Mouse (Mus musculus) limb, embryonic 15.5 days (tissue): Measurements from ENCODE around the gene Fam19a3. TPM values are rescaled to one million over a fixed set of nuclear protein-coding genes. Genes with fewer than 3 reads are reported as not detected.

Experiments
- ATAC-seq: fragments of 200-750 bp; cut with Nextera tagmentation; 2 replicates; pipeline ENCODE4 v1.8.0; 2017; ENCODE audit warnings: low read depth, moderate TSS enrichment; ENCODE audit not compliant: insufficient number of reproducible peaks, low FRiP score, low TSS enrichment
- H3K27ac ChIP-seq: fragments of 300-500 bp; sonication (generic); 2 replicates; pipeline ENCODE4 v1.5.1; 2015; ENCODE audit warnings: moderate library complexity, mild to moderate bottlenecking, inconsistent platforms
- H3K27me3 ChIP-seq: fragments of 300-500 bp; sonication (generic); 2 replicates; pipeline ENCODE4 v1.6.1; 2015; ENCODE audit warnings: inconsistent platforms
- H3K36me3 ChIP-seq: fragments of 300-500 bp; sonication (generic); 2 replicates; pipeline ENCODE4 v1.6.1; 2015; ENCODE audit warnings: inconsistent platforms
- H3K4me1 ChIP-seq: fragments of 300-500 bp; sonication (generic); 2 replicates; pipeline ENCODE4 v1.6.1; 2015; ENCODE audit warnings: inconsistent platforms
- H3K4me2 ChIP-seq: fragments of 300-500 bp; sonication (generic); 2 replicates; pipeline ENCODE4 v1.6.1; 2015; ENCODE audit warnings: mild to moderate bottlenecking, inconsistent platforms
- H3K4me3 ChIP-seq: fragments of 300-500 bp; sonication (generic); 2 replicates; pipeline ENCODE4 v1.5.1; 2015; ENCODE audit warnings: mild to moderate bottlenecking, inconsistent platforms
- H3K9ac ChIP-seq: fragments of 300-500 bp; sonication (generic); 2 replicates; pipeline ENCODE4 v1.6.1; 2015; ENCODE audit warnings: inconsistent platforms
- H3K9me3 ChIP-seq: fragments of 300-500 bp; sonication (generic); 2 replicates; pipeline ENCODE4 v1.6.1; 2016; ENCODE audit warnings: inconsistent platforms
- WGBS: fragments of 180-500 bp; shearing (Covaris S2); methylation state at CpG from one replicate; pipeline ENCODE4 v1.1.7; 2015; 5-methylcytosine and 5-hydroxymethylcytosine counted together
- polyA plus RNA-seq: library from polyadenylated mRNA; unstranded; fragments of >200 nt; fragmentation: Nextera tagmentation; extraction: Ambion mirVana; gene quantifications from 2 replicates; pipeline ENCODE4 v1.2.1, GENCODE M21; 2015

The Fam19a3 gene
- polyA plus RNA-seq, 1 experiment from 2014 or later: 0.20 TPM

GRCm38 (mm10) chr3:104805539-104805938 lies 23.9 kb upstream of the Fam19a3 start:
- Histone ChIP-seq H3K36me3 (peaks cover 45% of the 10 kb centered on the region), H3K9ac (no peak overlapping the region), H3K9me3 (no peaks in the 10 kb centered on the region), H3K4me3 (no peak overlapping the region), H3K4me1 (no peaks in the 10 kb centered on the region), H3K27ac (no peak overlapping the region), H3K27me3 (no peaks in the 10 kb centered on the region), H3K4me2 (no peak overlapping the region)
- no peak for ATAC-seq
- 80% methylated on average over 9 of the region's 9 CpGs for WGBS

- no peak overlapping the region for H3K4me3 ChIP-seq
- H3K27me3 ChIP-seq: no peaks in the 10 kb centered on the region
- 96% methylated on average over 10 of the region's 10 CpGs for WGBS
- H3K9me3 ChIP-seq: no peaks in the 10 kb centered on the region
- no peak overlapping the region for H3K9ac ChIP-seq
- ATAC-seq: no peak
- peaks cover 58% of the 10 kb centered on the region for H3K36me3 ChIP-seq
- no peaks in the 10 kb centered on the region for H3K4me1 ChIP-seq
- H3K27ac ChIP-seq: no peak overlapping the region
- H3K4me2 ChIP-seq: no peak overlapping the region
These were observed 22.7 kb upstream of the Fam19a3 start for GRCm38 (mm10) chr3:104804312-104804711.

- no peaks in the 10 kb centered on the region for H3K27me3 ChIP-seq
- peaks cover 74% of the 10 kb centered on the region for H3K36me3 ChIP-seq
- H3K9ac ChIP-seq: no peak overlapping the region
- no peak overlapping the region for H3K27ac ChIP-seq
- H3K4me3 ChIP-seq: no peak overlapping the region
- no peak overlapping the region for H3K4me2 ChIP-seq
- 91% methylated on average over 6 of the region's 6 CpGs for WGBS
- ATAC-seq: no peak
- no peaks in the 10 kb centered on the region for H3K4me1 ChIP-seq
- no peaks in the 10 kb centered on the region for H3K9me3 ChIP-seq
These were observed 19.8 kb upstream of the Fam19a3 start for GRCm38 (mm10) chr3:104801481-104801880.

GRCm38 (mm10) chr3:104800681-104801080 lies 19.0 kb upstream of the Fam19a3 start:
- 91% methylated on average over 11 of the region's 11 CpGs for WGBS
- Histone ChIP-seq H3K9ac (no peak overlapping the region), H3K36me3 (peaks cover 82% of the 10 kb centered on the region), H3K4me3 (no peak overlapping the region), H3K9me3 (no peaks in the 10 kb centered on the region), H3K27me3 (no peaks in the 10 kb centered on the region), H3K4me1 (peaks cover 6% of the 10 kb centered on the region), H3K4me2 (no peak overlapping the region), H3K27ac (no peak overlapping the region)
- ATAC-seq: no peak

- ATAC-seq: no peak
- H3K4me2 ChIP-seq: no peak overlapping the region
- 66% methylated on average over 15 of the region's 15 CpGs for WGBS
- no peak overlapping the region for H3K4me3 ChIP-seq
- peaks cover 70% of the 10 kb centered on the region for H3K36me3 ChIP-seq
- H3K27ac ChIP-seq: 0 out of 2 replicates have a peak overlapping the region, but pooled peaks have one; percentile 83
- H3K9me3 ChIP-seq: no peaks in the 10 kb centered on the region
- no peaks in the 10 kb centered on the region for H3K27me3 ChIP-seq
- H3K4me1 ChIP-seq: peaks cover 47% of the 10 kb centered on the region
- no peak overlapping the region for H3K9ac ChIP-seq
These were observed 14.9 kb upstream of the Fam19a3 start for GRCm38 (mm10) chr3:104796430-104797082.

GRCm38 (mm10) chr3:104795661-104796340 lies 14.2 kb upstream of the Fam19a3 start:
- no peak overlapping the region for H3K4me3 ChIP-seq
- peaks cover 55% of the 10 kb centered on the region for H3K4me1 ChIP-seq
- no peaks in the 10 kb centered on the region for H3K27me3 ChIP-seq
- H3K9me3 ChIP-seq: no peaks in the 10 kb centered on the region
- WGBS: 58% methylated on average over 15 of the region's 15 CpGs
- no peak overlapping the region for H3K4me2 ChIP-seq
- peaks cover 62% of the 10 kb centered on the region for H3K36me3 ChIP-seq
- no peak overlapping the region for H3K9ac ChIP-seq
- peak overlapping the region; percentile 83 for H3K27ac ChIP-seq
- ATAC-seq: no peak

GRCm38 (mm10) chr3:104794953-104795470 lies 13.4 kb upstream of the Fam19a3 start:
- no peak overlapping the region for H3K4me3 ChIP-seq
- H3K36me3 ChIP-seq: peaks cover 54% of the 10 kb centered on the region
- H3K9ac ChIP-seq: no peak overlapping the region
- H3K4me1 ChIP-seq: peaks cover 63% of the 10 kb centered on the region
- peak overlapping the region; percentile 83 for H3K27ac ChIP-seq
- H3K27me3 ChIP-seq: no peaks in the 10 kb centered on the region
- 45% methylated on average over 12 of the region's 12 CpGs for WGBS
- ATAC-seq: no peak
- H3K9me3 ChIP-seq: no peaks in the 10 kb centered on the region
- no peak overlapping the region for H3K4me2 ChIP-seq

GRCm38 (mm10) chr3:104793871-104794828 lies 12.5 kb upstream of the Fam19a3 start:
- Histone ChIP-seq H3K9me3 (no peaks in the 10 kb centered on the region), H3K4me3 (peak overlapping the region; percentile 8; the same call in 1 of the 2 replicates), H3K36me3 (peaks cover 46% of the 10 kb centered on the region), H3K9ac (no peak overlapping the region), H3K4me1 (peaks cover 67% of the 10 kb centered on the region), H3K27me3 (no peaks in the 10 kb centered on the region), H3K4me2 (peak overlapping the region; percentile 17; the same call in 1 of the 2 replicates), H3K27ac (peak overlapping the region; percentile 83)
- ATAC-seq: peak; percentile 80
- WGBS: 50% methylated on average over 20 of the region's 20 CpGs

GRCm38 (mm10) chr3:104792360-104793270 lies 11.0 kb upstream of the Fam19a3 start:
- H3K4me1 ChIP-seq: peaks cover 70% of the 10 kb centered on the region
- no peak overlapping the region for H3K4me3 ChIP-seq
- WGBS: 61% methylated on average over 15 of the region's 15 CpGs
- no peak for ATAC-seq
- peak overlapping the region; percentile 6; the same call in 1 of the 2 replicates for H3K4me2 ChIP-seq
- peaks cover 38% of the 10 kb centered on the region for H3K36me3 ChIP-seq
- H3K27me3 ChIP-seq: no peaks in the 10 kb centered on the region
- H3K9ac ChIP-seq: no peak overlapping the region
- H3K9me3 ChIP-seq: no peaks in the 10 kb centered on the region
- 0 out of 2 replicates have a peak overlapping the region, but pooled peaks have one; percentile 89 for H3K27ac ChIP-seq

- Histone ChIP-seq H3K4me2 (peak overlapping the region; percentile 72), H3K4me1 (peaks cover 70% of the 10 kb centered on the region), H3K9me3 (no peaks in the 10 kb centered on the region), H3K27ac (peak overlapping the region; percentile 89), H3K9ac (no peak overlapping the region), H3K36me3 (peaks cover 28% of the 10 kb centered on the region), H3K4me3 (peak overlapping the region; percentile 75; the same call in 1 of the 2 replicates), H3K27me3 (no peaks in the 10 kb centered on the region)
- WGBS: 79% methylated on average over 8 of the region's 8 CpGs
- no peak for ATAC-seq
These were observed 10.0 kb upstream of the Fam19a3 start for GRCm38 (mm10) chr3:104791671-104792070.
